Mouse (Mus musculus): Measurements from ENCODE around the gene Notum. TPM values are rescaled to one million over a fixed set of nuclear protein-coding genes. Genes with fewer than 3 reads are reported as not detected.

Gene Notum
- polyA plus RNA-seq, 1 experiment from 2014 or later = 0.49 TPM

DNA sequence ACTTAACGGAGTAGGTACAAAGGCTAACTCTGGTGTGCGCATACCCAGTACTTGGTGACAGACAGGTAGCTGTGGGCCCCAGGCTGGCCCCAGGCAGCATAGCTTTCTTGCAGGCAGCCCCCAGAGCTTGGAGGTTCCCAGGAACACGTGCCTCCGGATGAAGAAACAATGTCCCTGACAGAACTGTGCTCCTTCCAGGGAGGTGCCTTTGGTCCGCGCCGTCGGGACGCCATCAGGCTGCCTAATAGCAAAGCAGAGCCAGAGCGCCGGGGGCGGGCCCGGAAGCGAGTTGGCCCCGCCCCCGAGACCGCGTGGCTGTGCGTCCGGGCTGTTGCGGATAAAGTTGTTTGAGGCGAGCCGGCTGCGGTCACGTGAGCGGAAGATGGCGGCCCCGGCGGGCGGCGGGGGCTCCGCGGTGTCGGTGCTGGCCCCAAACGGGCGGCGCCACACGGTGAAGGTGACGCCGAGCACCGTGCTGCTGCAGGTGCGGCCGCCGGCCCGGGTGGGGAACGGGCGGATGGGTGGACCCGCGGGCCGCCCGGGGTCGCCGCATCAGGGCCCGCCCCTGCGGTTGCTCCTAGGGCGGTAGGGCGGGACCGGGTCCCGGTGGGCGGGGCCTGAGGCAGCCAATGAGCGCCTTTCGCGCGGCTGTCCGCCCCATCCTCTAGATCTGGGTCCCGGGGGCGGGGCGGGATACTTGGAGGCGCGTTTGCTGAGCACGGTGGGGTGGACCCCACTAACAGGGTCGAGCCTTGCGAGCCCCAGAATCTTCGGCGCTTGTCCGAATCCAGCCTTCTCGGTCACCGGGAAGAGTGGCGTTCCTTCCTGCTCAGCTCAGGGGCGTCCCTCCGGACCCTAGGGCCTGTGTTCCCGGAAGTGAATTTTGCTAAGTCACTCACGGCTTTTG lies 12.0 kb upstream of the Notum start, which contains the start of gene Aspscr1:
Gene Aspscr1, plus strand, starts transcription at position 287 of the 907 bp plus-strand sequence.
- H3K4me1 ChIP-seq = peaks cover 18% of the 10 kb centered on the region
- peak; percentile 97 for ATAC-seq (ENCODE audit: low FRiP score)
- peak within 1 kb of the TSS; percentile 88 for H3K4me2 ChIP-seq
- peak within 1 kb of the TSS; percentile 81 for H3K9ac ChIP-seq
- no peaks in the 10 kb centered on the region for H3K27me3 ChIP-seq
- H3K9me3 ChIP-seq = no peaks in the 10 kb centered on the region
- peaks cover 7% of the 10 kb centered on the region for H3K36me3 ChIP-seq (replicated peaks)
- peak within 1 kb of the TSS; percentile 83 for H3K4me3 ChIP-seq (replicated peaks)
- peak within 1 kb of the TSS; percentile 91 for H3K27ac ChIP-seq
- WGBS = 2% methylated on average over 63 of the region's 83 CpGs

DNA sequence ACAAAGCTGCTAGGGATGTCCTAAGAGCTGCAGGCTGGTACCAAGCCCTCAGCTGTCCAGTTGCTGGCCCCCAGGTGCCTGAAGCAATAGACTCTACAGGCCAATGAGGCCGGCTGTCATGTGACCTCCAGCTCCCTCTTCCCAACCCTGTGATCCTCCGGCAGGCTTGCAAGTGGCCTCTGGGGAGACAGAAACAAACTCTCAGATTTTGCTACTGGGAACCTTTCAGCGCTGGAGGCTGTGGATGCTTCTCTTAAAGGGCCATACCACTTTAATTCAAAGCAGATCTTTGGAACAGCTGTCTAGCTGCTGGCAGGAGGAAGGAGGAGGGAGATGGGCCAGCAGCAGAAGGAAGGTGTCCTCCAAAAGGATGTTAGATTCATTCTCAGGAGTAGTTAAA lies 5.6 kb upstream of the Notum start:
- H3K4me3 ChIP-seq (replicated peaks) = no peak overlapping the region
- WGBS = 8% methylated on average over 3 of the region's 3 CpGs
- ATAC-seq (ENCODE audit: low FRiP score) = no peak

GRCm38 (mm10) chr11:120665406-120665805 lies 4.4 kb upstream of the Notum start:
- no peak overlapping the region for H3K4me2 ChIP-seq
- no peaks in the 10 kb centered on the region for H3K36me3 ChIP-seq (replicated peaks)
- no peak overlapping the region for H3K27ac ChIP-seq
- peaks cover 59% of the 10 kb centered on the region for H3K27me3 ChIP-seq
- 86% methylated on average over 3 of the region's 3 CpGs for WGBS
- no peak overlapping the region for H3K4me3 ChIP-seq (replicated peaks)
- peaks cover 15% of the 10 kb centered on the region for H3K4me1 ChIP-seq
- H3K9ac ChIP-seq = no peak overlapping the region
- ATAC-seq (ENCODE audit: low FRiP score) = no peak
- no peaks in the 10 kb centered on the region for H3K9me3 ChIP-seq

More for the DNA sequence above, 5.6 kb upstream of the Notum start:
- no peak overlapping the region for H3K27ac ChIP-seq
- no peak overlapping the region for H3K4me2 ChIP-seq
- H3K9me3 ChIP-seq = no peaks in the 10 kb centered on the region
- H3K36me3 ChIP-seq (replicated peaks) = no peaks in the 10 kb centered on the region
- H3K9ac ChIP-seq = no peak overlapping the region
- H3K27me3 ChIP-seq = peaks cover 46% of the 10 kb centered on the region
- peaks cover 5% of the 10 kb centered on the region; the same call in 1 of the 2 replicates for H3K4me1 ChIP-seq

- no peak overlapping the region for H3K27ac ChIP-seq
- H3K4me2 ChIP-seq = no peak overlapping the region
- H3K4me1 ChIP-seq = peaks cover 29% of the 10 kb centered on the region
- peaks cover 75% of the 10 kb centered on the region for H3K27me3 ChIP-seq
- no peaks in the 10 kb centered on the region for H3K36me3 ChIP-seq (replicated peaks)
- H3K9ac ChIP-seq = no peak overlapping the region
- ATAC-seq (ENCODE audit: low FRiP score) = no peak
- H3K4me3 ChIP-seq (replicated peaks) = no peak overlapping the region
- H3K9me3 ChIP-seq = no peaks in the 10 kb centered on the region
- 59% methylated on average over 5 of the region's 5 CpGs for WGBS
These were observed 2.7 kb upstream of the Notum start for GRCm38 (mm10) chr11:120663714-120664113.

- 49% methylated on average over 6 of the region's 6 CpGs for WGBS
These were observed 1.8 kb upstream of the Notum start for GRCm38 (mm10) chr11:120662759-120663158.

GRCm38 (mm10) chr11:120660301-120661075 lies 487 bp downstream of the Notum start:
- Histone ChIP-seq H3K27ac (no peak overlapping the region), H3K27me3 (peaks cover 97% of the 10 kb centered on the region), H3K4me1 (peaks cover 23% of the 10 kb centered on the region), H3K4me3 (replicated peaks) (peak overlapping the region; percentile 41), H3K9me3 (no peaks in the 10 kb centered on the region), H3K36me3 (replicated peaks) (no peaks in the 10 kb centered on the region), H3K9ac (peak overlapping the region; percentile 33; the same call in 1 of the 2 replicates), H3K4me2 (peak overlapping the region; percentile 60)
- under 1% methylated on average over 82 of the region's 95 CpGs for WGBS
- ATAC-seq (ENCODE audit: low FRiP score) = 0 out of 2 replicates have a peak, but pooled peaks have one; percentile 36

More at GRCm38 (mm10) chr11:120662759-120663158, 1.8 kb upstream of the Notum start:
- Histone ChIP-seq H3K4me2 (no peak overlapping the region), H3K4me3 (replicated peaks) (no peak overlapping the region), H3K36me3 (replicated peaks) (no peaks in the 10 kb centered on the region), H3K4me1 (peaks cover 29% of the 10 kb centered on the region), H3K27ac (no peak overlapping the region), H3K9ac (no peak overlapping the region), H3K27me3 (peaks cover 85% of the 10 kb centered on the region), H3K9me3 (no peaks in the 10 kb centered on the region)
- no peak for ATAC-seq (ENCODE audit: low FRiP score)

DNA sequence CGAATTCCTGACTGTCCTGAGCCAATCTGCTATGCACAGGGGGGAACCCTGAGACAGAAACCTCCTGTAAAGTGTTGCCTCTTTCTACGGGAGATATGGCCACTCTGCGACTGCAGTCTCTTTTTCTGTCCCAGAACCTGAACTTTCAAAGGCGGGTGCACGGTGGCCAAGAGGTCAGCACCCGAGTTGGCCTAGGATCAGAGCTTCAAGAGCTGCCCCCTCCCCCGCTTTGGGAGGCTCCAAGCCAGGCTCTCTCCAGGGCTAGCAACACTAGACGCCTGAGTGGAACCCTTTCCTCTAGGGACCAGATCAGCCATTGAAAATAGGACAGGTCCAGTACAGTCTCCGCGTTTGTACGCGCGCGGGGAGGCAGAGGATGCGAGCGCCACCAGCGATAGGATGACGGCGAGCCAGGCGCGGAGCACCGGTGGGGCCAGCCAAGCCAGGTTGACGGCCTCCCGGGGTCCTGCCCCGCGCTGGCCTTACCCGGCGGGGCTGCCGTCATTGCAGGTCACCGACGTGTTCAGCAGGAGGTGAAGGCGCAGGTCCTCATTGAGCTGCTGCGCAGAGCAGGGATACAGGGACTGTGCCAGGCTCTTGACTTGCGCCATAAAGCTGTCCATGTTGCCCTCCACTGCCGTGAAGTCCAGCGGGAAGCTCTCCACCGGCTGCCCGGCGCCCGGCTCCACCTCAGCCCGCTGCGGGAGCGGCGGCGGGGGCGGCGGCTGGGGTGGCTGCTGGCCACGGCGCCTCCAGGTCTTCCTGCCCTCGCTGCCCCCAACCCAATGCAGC lies 1.3 kb downstream of the Notum start:
- Histone ChIP-seq H3K9ac (peak overlapping the region; percentile 33; the same call in 1 of the 2 replicates), H3K36me3 (replicated peaks) (no peaks in the 10 kb centered on the region), H3K27me3 (peaks cover 93% of the 10 kb centered on the region), H3K4me3 (replicated peaks) (peak overlapping the region; percentile 41), H3K27ac (no peak overlapping the region), H3K9me3 (no peaks in the 10 kb centered on the region), H3K4me2 (peak overlapping the region; percentile 60), H3K4me1 (peaks cover 23% of the 10 kb centered on the region)
- 0 out of 2 replicates have a peak, but pooled peaks have one; percentile 6 for ATAC-seq (ENCODE audit: low FRiP score)
- WGBS = 3% methylated on average over 45 of the region's 50 CpGs

GRCm38 (mm10) chr11:120658876-120659410 lies 2.0 kb downstream of the Notum start:
- Histone ChIP-seq H3K36me3 (replicated peaks) (no peaks in the 10 kb centered on the region), H3K27me3 (peaks cover 95% of the 10 kb centered on the region), H3K4me1 (peaks cover 23% of the 10 kb centered on the region), H3K9me3 (no peaks in the 10 kb centered on the region), H3K4me2 (no peak overlapping the region), H3K4me3 (replicated peaks) (no peak overlapping the region), H3K27ac (no peak overlapping the region), H3K9ac (no peak overlapping the region)
- no peak for ATAC-seq (ENCODE audit: low FRiP score)
- WGBS = 5% methylated on average over 24 of the region's 24 CpGs

DNA sequence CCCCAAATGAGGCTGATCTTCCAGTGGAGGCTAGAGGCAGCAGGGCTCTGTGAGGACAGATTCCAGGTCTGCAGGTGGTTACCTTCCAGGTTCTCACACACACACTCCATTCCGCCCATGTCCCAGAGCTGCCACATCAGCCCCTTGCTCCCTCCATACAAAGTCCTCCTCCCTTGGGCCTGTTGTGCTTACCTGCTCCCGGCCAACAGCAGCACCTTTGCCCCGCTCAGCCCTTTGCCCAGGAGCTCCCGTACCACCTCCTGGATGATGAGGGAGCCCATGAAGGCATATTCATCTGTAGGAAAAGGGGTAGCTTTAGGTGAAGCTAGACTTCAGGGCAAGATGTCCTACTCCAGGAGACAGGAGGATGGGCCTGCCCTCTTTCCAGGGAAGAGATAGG lies 3.7 kb downstream of the Notum start:
- no peak overlapping the region for H3K27ac ChIP-seq
- no peaks in the 10 kb centered on the region for H3K36me3 ChIP-seq (replicated peaks)
- peaks cover 79% of the 10 kb centered on the region for H3K27me3 ChIP-seq
- ATAC-seq (ENCODE audit: low FRiP score) = no peak
- H3K4me3 ChIP-seq (replicated peaks) = no peak overlapping the region
- H3K4me1 ChIP-seq = peaks cover 23% of the 10 kb centered on the region
- 85% methylated on average over 4 of the region's 4 CpGs for WGBS
- no peaks in the 10 kb centered on the region for H3K9me3 ChIP-seq
- H3K9ac ChIP-seq = no peak overlapping the region
- H3K4me2 ChIP-seq = no peak overlapping the region

GRCm38 (mm10) chr11:120654741-120655140 lies 6.2 kb downstream of the Notum start:
- Histone ChIP-seq H3K9me3 (no peaks in the 10 kb centered on the region), H3K4me1 (peaks cover 7% of the 10 kb centered on the region), H3K27me3 (peaks cover 61% of the 10 kb centered on the region), H3K9ac (no peak overlapping the region), H3K4me2 (no peak overlapping the region), H3K4me3 (replicated peaks) (no peak overlapping the region), H3K27ac (no peak overlapping the region), H3K36me3 (replicated peaks) (no peaks in the 10 kb centered on the region)
- ATAC-seq (ENCODE audit: low FRiP score) = no peak
- WGBS = 75% methylated on average over 3 of the region's 3 CpGs

GRCm38 (mm10) chr11:120651872-120652271 lies 9.1 kb downstream of the Notum start:
- WGBS = 69% methylated on average over 3 of the region's 3 CpGs
- Histone ChIP-seq H3K27ac (no peak overlapping the region), H3K4me3 (replicated peaks) (no peak overlapping the region), H3K27me3 (peaks cover 44% of the 10 kb centered on the region), H3K36me3 (replicated peaks) (no peaks in the 10 kb centered on the region), H3K4me2 (no peak overlapping the region), H3K9me3 (no peaks in the 10 kb centered on the region), H3K9ac (no peak overlapping the region), H3K4me1 (peaks cover 9% of the 10 kb centered on the region)
- no peak for ATAC-seq (ENCODE audit: low FRiP score)

All from forebrain, embryonic 12.5 days (tissue).